Mouse (Mus musculus): ENCODE results near the gene B3gnt2.

The B3gnt2 gene

GRCm38 (mm10) chr11:22847732-22848648 lies 12.8 kb downstream of the B3gnt2 start:
- no peak for DNase-seq (ENCODE audit: low read depth)

- no peak for DNase-seq (ENCODE audit: low read depth)
Measured at GRCm38 (mm10) chr11:22846960-22847731, 13.6 kb downstream of the B3gnt2 start.

- no peak for DNase-seq (ENCODE audit: low read depth)
Measured at GRCm38 (mm10) chr11:22846093-22846835, 14.5 kb downstream of the B3gnt2 start.

DNA sequence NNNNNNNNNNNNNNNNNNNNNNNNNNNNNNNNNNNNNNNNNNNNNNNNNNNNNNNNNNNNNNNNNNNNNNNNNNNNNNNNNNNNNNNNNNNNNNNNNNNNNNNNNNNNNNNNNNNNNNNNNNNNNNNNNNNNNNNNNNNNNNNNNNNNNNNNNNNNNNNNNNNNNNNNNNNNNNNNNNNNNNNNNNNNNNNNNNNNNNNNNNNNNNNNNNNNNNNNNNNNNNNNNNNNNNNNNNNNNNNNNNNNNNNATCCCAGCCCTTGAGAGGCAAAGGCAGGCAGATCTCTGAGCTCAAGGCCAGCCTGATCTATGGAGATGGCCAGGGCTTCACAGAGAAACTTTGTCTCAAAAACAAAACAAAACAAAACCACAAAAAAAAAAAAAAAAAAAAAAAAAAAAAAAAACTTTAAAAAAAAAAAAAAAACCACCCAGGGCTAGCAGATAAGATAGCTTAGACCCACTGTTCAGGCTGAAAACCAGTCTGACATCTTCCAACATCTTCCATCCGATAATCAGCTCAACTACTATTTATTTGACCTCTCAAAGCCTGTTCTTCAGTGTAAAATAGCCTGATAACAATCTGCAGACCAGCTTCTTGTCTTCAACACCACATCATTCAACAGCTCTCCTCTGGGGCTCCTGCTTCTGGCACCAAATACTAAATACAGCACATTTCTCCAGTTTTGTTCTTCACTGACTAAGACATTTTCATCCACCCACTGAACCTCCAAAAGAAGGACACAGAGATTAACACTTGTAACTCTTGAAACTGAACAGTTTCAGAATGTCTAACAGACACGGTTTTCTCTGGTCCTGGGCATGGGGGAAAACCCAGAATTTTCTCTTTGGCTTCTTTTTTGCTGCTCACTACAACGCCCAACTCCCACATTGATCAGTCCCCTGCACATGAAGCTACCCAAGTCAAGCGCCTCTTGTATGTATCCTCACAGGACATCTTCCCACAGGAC lies 15.7 kb downstream of the B3gnt2 start:
- no peak for DNase-seq (ENCODE audit: low read depth)

DNA sequence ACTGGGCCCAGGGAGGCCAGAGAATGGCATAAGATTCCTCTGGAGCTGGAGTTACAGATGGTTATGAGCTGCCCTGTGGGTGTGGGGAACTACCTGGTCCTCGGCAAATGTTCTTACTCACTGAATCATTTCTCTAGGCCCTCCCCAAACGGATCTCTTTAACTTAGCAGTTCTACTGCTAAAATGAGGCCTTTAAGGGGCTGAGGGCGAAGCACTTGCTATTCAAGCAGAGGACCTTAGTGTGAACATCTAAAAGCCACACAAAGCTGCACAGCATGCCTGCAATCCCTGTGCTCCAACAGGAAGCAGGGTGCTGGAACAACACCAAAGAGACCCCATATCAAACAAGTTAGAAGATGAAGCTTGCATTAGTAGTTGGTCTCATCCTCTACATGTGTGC lies 21.3 kb downstream of the B3gnt2 start:
- no peak for DNase-seq (ENCODE audit: low read depth)

- DNase-seq (ENCODE audit: low read depth), result no peak
Measured at GRCm38 (mm10) chr11:22838361-22838760, 22.4 kb downstream of the B3gnt2 start.

GRCm38 (mm10) chr11:22836269-22836668 lies 24.5 kb downstream of the B3gnt2 start:
- DNase-seq (ENCODE audit: low read depth), result no peak

DNA sequence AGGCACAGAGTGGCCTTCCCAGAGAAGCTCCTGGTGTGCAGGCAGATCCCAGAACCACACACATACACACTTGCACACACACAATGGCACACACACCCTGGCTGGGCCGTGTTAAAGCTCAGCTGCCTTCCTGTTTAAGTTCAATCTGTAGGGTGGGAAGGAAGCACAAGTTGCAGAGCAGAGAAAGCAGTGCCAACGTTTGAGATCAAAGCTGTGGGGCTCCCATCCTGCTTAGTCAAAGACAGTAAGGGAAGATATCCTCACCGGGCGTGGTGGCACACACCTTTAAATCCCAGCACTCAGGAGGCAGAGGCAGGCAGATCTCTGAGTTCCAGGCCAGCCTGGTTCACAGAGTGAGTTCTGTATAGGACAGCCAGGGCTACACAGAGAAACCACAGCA lies 28.2 kb downstream of the B3gnt2 start:
- no peak for DNase-seq (ENCODE audit: low read depth)

DNA sequence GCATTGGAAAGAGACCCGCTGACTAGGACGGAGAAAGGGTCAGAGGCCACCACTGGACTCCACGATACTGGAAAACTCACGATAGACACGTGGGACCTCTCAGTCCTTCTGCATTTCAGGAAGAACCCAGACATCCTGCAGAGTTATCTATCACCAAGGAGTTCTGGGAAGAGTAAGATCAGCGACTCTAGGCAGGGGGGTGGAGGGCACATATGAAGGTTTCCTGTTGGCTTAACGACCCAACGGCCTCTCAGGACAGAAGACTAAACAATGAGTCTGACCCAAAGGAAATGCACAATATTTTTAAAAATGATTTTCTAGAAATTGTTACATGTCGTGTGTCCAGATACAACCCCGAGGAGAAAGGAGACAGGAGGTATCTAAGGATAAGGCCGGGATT lies 28.8 kb downstream of the B3gnt2 start:
- DNase-seq (ENCODE audit: low read depth), result no peak

GRCm38 (mm10) chr11:22830684-22831083 lies 30.1 kb downstream of the B3gnt2 start:
- no peak for DNase-seq (ENCODE audit: low read depth)

DNA sequence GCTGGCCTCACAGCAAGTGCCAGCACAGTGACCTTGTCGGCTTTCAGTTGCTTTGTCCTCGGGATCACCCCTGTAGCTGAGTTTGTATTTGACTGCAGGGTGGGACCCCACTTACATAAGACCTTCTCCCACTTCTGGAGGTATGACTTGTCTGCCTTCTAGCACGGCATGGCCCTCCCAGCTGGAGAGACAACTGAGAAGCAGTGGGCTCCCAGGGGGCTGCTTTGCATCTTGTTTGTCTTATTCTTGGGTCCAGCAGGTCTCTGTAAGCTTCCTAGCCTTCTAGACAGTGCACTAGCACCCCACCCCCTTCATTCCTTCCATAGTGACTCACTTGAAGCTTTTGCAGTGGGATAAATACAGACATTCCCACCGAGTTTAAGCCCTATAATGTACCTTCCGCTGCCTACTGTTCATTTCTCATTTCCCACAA lies 30.6 kb downstream of the B3gnt2 start:
- no peak for DNase-seq (ENCODE audit: low read depth)

GRCm38 (mm10) chr11:22828988-22829632 lies 31.7 kb downstream of the B3gnt2 start:
- no peak for DNase-seq (ENCODE audit: low read depth)

DNA sequence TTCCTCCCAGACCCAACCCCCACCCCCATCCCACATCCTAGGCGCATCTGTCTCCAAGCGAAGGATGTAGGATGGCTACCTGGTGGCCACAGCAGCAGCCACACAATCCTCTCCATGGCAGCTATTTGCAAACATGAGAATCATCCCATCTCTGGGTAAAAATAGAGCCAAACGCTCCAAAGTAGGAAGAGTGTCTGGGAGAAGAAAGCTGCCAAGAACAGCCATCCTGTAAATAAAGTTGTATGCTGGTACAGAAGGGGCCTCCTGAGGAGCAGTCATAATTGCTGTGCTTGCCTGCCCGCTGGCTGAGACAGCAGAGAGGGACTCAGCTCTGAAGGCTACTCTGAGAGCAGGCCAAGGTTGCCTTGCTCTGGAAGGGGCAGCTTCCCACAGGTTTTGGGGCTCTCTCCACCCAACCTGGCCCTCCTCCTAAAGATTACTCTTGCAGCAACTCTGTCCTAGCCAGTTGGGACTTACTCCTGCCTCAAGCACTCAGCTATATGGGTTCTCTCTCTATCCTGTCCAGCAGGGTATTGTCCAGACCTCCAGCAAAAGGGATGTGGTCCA lies 33.2 kb downstream of the B3gnt2 start:
- DNase-seq (ENCODE audit: low read depth), result no peak

- DNase-seq (ENCODE audit: low read depth), result no peak
Measured at GRCm38 (mm10) chr11:22826665-22827064, 34.1 kb downstream of the B3gnt2 start.

DNA sequence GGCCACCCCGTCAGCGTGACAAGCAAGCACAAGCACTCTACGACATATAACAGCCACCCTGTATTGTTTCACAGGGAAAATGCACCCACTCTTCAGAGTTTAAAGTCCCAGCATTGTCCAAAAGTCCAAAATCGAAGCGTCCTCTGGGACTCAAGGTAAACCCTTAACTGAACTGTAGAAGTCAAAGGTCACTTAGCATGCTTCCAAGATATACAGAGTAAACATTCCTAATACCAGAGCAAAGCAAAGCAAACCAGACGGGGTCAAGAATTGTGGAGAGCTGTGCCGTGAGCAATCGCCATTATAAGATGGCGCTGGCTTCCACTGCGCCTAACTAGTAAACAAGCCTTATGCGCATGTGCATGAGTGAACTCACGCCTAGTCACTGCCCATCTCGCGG lies 34.7 kb downstream of the B3gnt2 start:
- DNase-seq (ENCODE audit: low read depth), result no peak

DNA sequence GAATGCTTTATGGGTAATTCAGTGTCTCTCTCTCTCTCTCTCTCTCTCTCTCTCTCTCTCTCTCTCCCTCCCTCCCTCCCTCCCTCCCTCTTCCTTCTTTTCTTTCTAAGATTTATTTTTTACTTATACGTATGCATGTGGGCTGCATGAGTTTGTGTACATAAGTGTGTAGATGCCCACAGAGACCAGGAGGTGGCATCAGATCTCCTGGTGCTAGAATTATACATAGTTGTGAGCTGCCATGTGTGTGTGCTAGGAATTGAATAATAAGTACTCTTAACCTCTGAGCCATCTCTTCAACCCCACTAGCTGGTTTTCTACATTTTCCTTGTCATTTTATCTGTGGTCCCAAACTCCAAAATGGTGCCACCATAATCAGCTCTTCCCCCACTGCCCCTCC lies 35.2 kb downstream of the B3gnt2 start:
- DNase-seq (ENCODE audit: low read depth), result no peak

- no peak for DNase-seq (ENCODE audit: low read depth)
Measured at GRCm38 (mm10) chr11:22824049-22824705, 36.6 kb downstream of the B3gnt2 start.

DNA sequence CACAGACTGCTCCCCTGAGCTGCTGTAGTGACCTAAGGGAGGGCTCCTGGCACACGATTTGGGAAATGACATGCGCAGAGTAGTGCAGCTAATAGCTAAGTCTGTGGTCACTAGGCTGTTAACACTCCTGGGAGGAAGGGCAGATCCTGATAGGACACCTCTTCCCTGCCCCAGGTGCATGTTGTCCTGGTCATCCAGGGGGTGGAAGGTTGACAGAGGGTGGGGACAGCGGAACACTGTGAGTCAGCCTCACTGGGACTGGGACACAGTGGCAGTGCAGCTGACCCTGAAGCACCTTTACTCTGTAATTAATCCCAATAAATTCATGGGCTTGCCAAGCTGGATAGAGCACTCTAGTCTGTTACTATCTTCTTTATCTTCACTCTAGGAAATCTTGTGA lies 39.5 kb downstream of the B3gnt2 start:
- DNase-seq (ENCODE audit: low read depth), result no peak

GRCm38 (mm10) chr11:22818371-22818770 lies 42.4 kb downstream of the B3gnt2 start:
- DNase-seq (ENCODE audit: low read depth), result no peak

DNA sequence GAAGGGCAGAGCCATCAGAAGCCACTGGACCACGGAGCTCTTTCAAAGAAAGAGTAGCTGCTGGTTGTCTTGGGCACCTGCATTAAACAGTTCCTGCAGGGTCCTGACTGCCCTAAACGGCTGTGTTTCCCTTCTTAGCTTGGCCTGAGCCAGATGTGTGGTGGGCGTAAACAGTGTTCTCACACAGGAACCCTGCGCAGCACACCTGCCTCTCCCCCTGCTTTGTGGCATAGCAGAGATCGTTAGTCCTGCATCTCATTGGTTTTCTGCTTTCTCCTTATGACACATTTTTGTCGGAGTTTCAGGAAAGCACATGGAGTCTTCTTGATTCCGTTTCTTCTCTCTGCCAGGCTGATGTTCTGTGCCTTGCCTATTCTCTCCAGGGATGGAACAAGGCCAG lies 44.9 kb downstream of the B3gnt2 start:
- no peak for DNase-seq (ENCODE audit: low read depth)

All from c-Kit-positive CD71-negative TER-119-negative erythroid progenitor cells, embryonic 14.5 days (primary cell).